Mouse (Mus musculus): ENCODE measurements at regions not wholly inside any gene's neighbourhood (a gene's known extent, or its start where the extent isn't known, plus 50 kb on each side); places are given as distances from the start of the nearest gene placed in this dataset.

- Histone ChIP-seq H3K27ac (peak overlapping the region; percentile 79), H3K4me1 (replicated peaks) (peaks cover 41% of the 10 kb centered on the region), H3K9me3 (no peaks in the 10 kb centered on the region), H3K4me3 (no peak overlapping the region), H3K36me3 (no peaks in the 10 kb centered on the region), H3K27me3 (ENCODE audit: insufficient read depth, poor library complexity, severe bottlenecking) (no peaks in the 10 kb centered on the region)
- DNase-seq (ENCODE audit: low spot score): no peak
- WGBS: 7% methylated on average over 8 of the region's 8 CpGs
Measured at GRCm38 (mm10) chr7:36133658-36134143, 330.9 kb upstream of the Zfp507 start.

DNA sequence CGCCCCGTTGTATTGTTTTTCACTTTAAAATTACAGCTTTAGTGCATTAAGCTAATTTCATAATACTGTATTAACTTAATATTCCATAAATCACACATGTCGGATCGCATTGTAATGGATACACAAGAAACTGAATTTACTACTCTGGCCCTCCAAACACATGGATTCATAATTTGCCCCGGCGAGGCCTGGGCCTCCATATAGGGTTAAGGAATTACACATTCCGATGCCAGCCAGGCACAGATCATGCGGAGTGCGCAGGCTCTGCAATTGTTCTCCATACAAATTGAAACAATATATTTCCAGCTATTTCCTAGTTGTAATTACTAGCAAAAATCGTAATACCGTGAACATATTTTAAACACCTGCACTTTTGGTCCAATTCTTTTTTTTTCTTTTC is 330.2 kb upstream of the Zfp507 start:
- Histone ChIP-seq H3K36me3 (no peaks in the 10 kb centered on the region), H3K9me3 (no peaks in the 10 kb centered on the region), H3K4me3 (no peak overlapping the region), H3K27me3 (ENCODE audit: insufficient read depth, poor library complexity, severe bottlenecking) (no peaks in the 10 kb centered on the region), H3K4me1 (replicated peaks) (peaks cover 41% of the 10 kb centered on the region), H3K27ac (no peak overlapping the region)
- DNase-seq (ENCODE audit: low spot score): no peak
- 88% methylated on average over 11 of the region's 11 CpGs for WGBS

DNA sequence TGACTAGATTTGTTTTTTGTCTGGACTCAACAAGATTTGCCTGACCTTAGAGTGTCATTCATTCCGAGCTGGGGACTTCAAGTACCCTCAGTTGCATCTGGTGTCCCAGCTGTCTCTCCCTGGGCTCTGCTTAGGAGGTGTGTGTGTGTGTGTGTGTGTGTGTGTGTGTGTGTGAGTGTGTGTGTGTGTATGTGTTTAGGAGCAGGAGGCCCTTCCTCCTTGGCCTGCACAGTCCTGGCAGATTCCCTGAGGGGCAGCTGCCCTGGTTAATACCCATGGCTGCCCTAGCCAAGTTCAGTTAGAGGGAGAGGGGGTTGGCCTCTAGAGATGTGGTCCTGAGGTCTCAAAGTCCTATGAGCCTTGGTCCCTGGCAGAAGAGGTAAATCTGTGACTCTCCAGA is 329.8 kb upstream of the Zfp507 start:
- DNase-seq (ENCODE audit: low spot score): no peak
- no peaks in the 10 kb centered on the region for H3K9me3 ChIP-seq
- no peak overlapping the region for H3K4me3 ChIP-seq
- no peaks in the 10 kb centered on the region for H3K27me3 ChIP-seq (ENCODE audit: insufficient read depth, poor library complexity, severe bottlenecking)
- H3K36me3 ChIP-seq: no peaks in the 10 kb centered on the region
- no peak overlapping the region; the same call in 1 of the 2 replicates for H3K27ac ChIP-seq
- 65% methylated on average over 1 of the region's 1 CpGs for WGBS
- H3K4me1 ChIP-seq (replicated peaks): peaks cover 41% of the 10 kb centered on the region

- 75% methylated on average over 4 of the region's 4 CpGs for WGBS
- no peaks in the 10 kb centered on the region for H3K9me3 ChIP-seq
- no peaks in the 10 kb centered on the region for H3K36me3 ChIP-seq
- H3K4me1 ChIP-seq (replicated peaks): no peaks in the 10 kb centered on the region
- DNase-seq (ENCODE audit: low spot score): no peak
- no peak overlapping the region for H3K4me3 ChIP-seq
- H3K27me3 ChIP-seq (ENCODE audit: insufficient read depth, poor library complexity, severe bottlenecking): no peaks in the 10 kb centered on the region
- H3K27ac ChIP-seq: no peak overlapping the region
Measured at GRCm38 (mm10) chr7:36097054-36097453, 294.3 kb upstream of the Zfp507 start.

DNA sequence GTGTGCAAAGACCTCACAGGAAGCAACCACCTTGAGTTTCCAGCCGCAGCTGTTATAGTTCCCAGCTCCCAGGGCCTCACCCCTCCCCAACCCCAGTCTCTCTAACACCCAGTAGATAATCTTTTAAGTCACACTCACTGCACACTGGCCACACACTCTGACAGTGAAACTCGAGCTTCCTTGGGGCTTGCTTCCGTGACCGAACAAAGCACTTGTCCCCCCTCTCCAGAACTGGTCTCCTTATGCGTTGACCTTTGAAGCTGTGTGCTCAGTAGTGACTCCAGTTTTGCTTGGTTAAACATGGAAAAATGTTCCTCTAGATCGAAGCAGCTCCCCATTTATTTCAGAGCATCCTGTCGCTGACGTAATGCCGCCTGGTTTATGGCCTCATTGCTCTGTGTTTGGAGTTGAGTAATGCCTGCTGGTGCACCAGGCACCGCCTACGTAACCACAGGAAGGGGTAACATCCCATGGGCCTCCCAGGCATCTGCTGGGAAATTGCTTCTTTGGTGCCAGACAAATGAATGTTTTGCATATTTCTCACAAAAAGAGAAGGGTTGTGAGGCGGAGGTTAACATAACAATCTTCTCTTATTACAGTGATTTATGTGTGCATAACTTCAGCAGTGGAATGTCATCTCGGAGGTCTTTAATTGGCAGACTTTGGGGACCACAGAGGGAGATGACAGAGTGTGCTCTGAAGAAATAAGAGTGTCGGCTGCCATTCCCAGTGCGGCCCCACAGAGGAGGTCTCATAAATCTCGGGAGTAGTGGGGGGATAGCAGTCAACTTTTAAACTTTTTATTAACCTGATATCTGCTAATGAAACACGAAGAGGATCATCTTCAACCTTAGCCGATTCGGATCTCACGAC is 292.7 kb upstream of the Zfp507 start:
- no peak for DNase-seq (ENCODE audit: low spot score)
- Histone ChIP-seq H3K9me3 (no peaks in the 10 kb centered on the region), H3K4me1 (replicated peaks) (peaks cover 4% of the 10 kb centered on the region; the same call in 1 of the 2 replicates), H3K27ac (no peak overlapping the region), H3K4me3 (no peak overlapping the region), H3K36me3 (no peaks in the 10 kb centered on the region), H3K27me3 (ENCODE audit: insufficient read depth, poor library complexity, severe bottlenecking) (no peaks in the 10 kb centered on the region)
- WGBS: 76% methylated on average over 20 of the region's 20 CpGs

DNA sequence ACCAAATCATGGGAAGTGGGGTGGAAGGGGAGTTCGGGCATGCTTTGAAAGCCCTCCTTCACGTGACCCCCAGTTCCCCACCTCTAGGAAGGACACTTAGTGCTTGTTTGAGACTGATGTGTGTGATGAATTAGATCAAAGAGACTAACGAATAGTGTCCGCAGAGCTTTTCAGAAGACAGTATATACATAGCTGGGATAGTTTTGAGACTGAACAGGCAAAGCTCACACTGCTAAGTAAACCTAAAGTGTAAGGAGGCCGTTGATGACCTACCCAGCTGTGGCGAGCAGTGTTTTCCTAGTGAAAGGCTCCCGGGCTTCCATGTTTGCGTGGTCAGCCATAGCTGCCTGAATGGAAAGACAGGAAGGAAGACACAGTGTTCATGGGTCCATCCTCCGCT is 288.3 kb upstream of the Zfp507 start:
- no peak for DNase-seq (ENCODE audit: low spot score)
- 84% methylated on average over 9 of the region's 9 CpGs for WGBS
- no peak overlapping the region for H3K27ac ChIP-seq
- no peaks in the 10 kb centered on the region for H3K9me3 ChIP-seq
- peaks cover 9% of the 10 kb centered on the region; the same call in 1 of the 2 replicates for H3K4me1 ChIP-seq (replicated peaks)
- no peaks in the 10 kb centered on the region for H3K36me3 ChIP-seq
- H3K4me3 ChIP-seq: no peak overlapping the region
- no peaks in the 10 kb centered on the region for H3K27me3 ChIP-seq (ENCODE audit: insufficient read depth, poor library complexity, severe bottlenecking)

DNA sequence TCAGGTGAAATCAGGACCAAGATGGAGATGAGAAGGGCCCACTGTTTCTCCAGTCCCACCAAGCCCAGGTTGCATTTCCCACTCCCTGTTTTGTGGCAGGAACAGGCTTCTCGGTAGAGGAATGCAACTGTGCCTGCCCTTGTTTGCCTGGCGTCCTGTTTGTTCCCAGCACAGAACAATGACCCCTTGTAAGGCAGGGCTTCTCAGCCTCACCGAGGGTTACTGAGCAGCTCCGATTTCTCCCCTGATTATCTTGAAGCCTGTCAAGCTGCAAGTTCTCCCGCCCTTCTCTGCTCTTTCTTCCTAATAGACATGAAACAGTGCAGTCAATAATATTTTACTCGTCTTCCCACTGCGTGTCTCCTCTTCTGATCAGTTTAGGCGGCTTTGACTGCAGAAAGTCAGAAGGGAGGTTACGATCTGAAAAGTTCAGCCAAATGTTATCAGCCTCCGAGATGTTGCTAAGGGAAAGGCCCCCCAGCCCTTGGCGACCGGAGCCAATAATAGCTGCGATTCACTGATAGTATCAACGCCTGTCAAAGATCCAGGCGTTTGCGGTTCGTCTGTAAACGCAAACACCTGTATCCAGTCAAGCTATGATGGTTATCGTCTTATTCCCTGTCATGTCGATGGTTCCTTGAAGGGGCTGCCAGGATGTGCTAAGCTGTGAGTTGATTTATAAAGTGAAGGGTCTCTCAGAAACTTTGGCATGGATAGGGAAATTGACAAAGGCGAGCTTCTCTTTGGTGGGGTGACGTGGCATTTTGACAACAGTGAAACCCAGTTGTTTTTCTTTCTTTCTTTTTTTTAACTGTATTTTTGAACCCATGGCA is 287.7 kb upstream of the Zfp507 start:
- Histone ChIP-seq H3K9me3 (no peaks in the 10 kb centered on the region), H3K27ac (peak overlapping the region; percentile 50; the same call in 1 of the 2 replicates), H3K27me3 (ENCODE audit: insufficient read depth, poor library complexity, severe bottlenecking) (no peaks in the 10 kb centered on the region), H3K4me3 (no peak overlapping the region), H3K36me3 (no peaks in the 10 kb centered on the region), H3K4me1 (replicated peaks) (peaks cover 14% of the 10 kb centered on the region; the same call in 1 of the 2 replicates)
- WGBS: 62% methylated on average over 22 of the region's 22 CpGs
- peak; percentile 34 for DNase-seq (ENCODE audit: low spot score)

GRCm38 (mm10) chr7:36087598-36087997 is 284.8 kb upstream of the Zfp507 start:
- no peaks in the 10 kb centered on the region for H3K36me3 ChIP-seq
- no peak for DNase-seq (ENCODE audit: low spot score)
- H3K4me1 ChIP-seq (replicated peaks): peaks cover 15% of the 10 kb centered on the region; the same call in 1 of the 2 replicates
- no peaks in the 10 kb centered on the region for H3K27me3 ChIP-seq (ENCODE audit: insufficient read depth, poor library complexity, severe bottlenecking)
- 90% methylated on average over 6 of the region's 6 CpGs for WGBS
- no peaks in the 10 kb centered on the region for H3K9me3 ChIP-seq
- no peak overlapping the region for H3K4me3 ChIP-seq
- no peak overlapping the region for H3K27ac ChIP-seq

- no peak overlapping the region for H3K27ac ChIP-seq
Measured at GRCm38 (mm10) chr7:36078666-36079065, 275.9 kb upstream of the Zfp507 start.

GRCm38 (mm10) chr7:36078089-36078654 is 275.4 kb upstream of the Zfp507 start:
- WGBS: 78% methylated on average over 11 of the region's 11 CpGs
- H3K36me3 ChIP-seq: no peaks in the 10 kb centered on the region
- no peak for DNase-seq (ENCODE audit: low spot score)
- no peaks in the 10 kb centered on the region for H3K9me3 ChIP-seq
- no peak overlapping the region for H3K4me3 ChIP-seq
- H3K27me3 ChIP-seq (ENCODE audit: insufficient read depth, poor library complexity, severe bottlenecking): peaks cover 5% of the 10 kb centered on the region; the same call in 1 of the 2 replicates
- no peak overlapping the region for H3K27ac ChIP-seq
- H3K4me1 ChIP-seq (replicated peaks): peaks cover 41% of the 10 kb centered on the region

More at GRCm38 (mm10) chr7:36078666-36079065, 275.9 kb upstream of the Zfp507 start:
- no peaks in the 10 kb centered on the region; the same call in 1 of the 2 replicates for H3K27me3 ChIP-seq (ENCODE audit: insufficient read depth, poor library complexity, severe bottlenecking)
- no peak for DNase-seq (ENCODE audit: low spot score)
- no peak overlapping the region for H3K4me3 ChIP-seq
- 65% methylated on average over 6 of the region's 6 CpGs for WGBS
- H3K4me1 ChIP-seq (replicated peaks): peaks cover 37% of the 10 kb centered on the region
- no peaks in the 10 kb centered on the region for H3K9me3 ChIP-seq
- no peaks in the 10 kb centered on the region for H3K36me3 ChIP-seq

- no peaks in the 10 kb centered on the region for H3K9me3 ChIP-seq
- WGBS: 76% methylated on average over 2 of the region's 2 CpGs
- H3K4me1 ChIP-seq (replicated peaks): peaks cover 43% of the 10 kb centered on the region
- H3K27me3 ChIP-seq (ENCODE audit: insufficient read depth, poor library complexity, severe bottlenecking): peaks cover 13% of the 10 kb centered on the region; the same call in 1 of the 2 replicates
- H3K36me3 ChIP-seq: no peaks in the 10 kb centered on the region
- H3K4me3 ChIP-seq: no peak overlapping the region
- DNase-seq (ENCODE audit: low spot score): no peak
- no peak overlapping the region for H3K27ac ChIP-seq
Measured at GRCm38 (mm10) chr7:36077271-36077670, 274.5 kb upstream of the Zfp507 start.

DNA sequence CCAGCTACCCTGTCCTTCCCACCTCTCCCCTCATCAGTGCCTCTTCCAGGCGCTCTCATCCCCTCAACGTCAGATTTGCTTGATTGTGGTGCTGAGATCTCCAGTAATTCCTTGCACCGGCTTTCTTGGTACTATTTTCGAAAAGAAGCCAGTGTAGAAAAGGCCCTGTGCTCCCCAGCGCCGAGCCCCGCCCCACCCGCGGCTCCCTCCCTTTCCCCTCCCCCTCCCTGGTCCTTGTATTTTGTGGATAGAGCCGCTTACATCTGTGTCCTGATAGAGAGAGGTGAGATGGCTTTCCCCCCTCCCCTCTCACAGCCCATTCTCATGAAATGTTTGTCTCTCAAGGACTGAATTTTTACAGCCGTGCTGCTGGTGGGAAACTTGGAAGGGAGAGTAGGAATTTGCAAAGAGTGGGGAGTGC is 273.2 kb upstream of the Zfp507 start:
- 3% methylated on average over 11 of the region's 11 CpGs for WGBS
- DNase-seq (ENCODE audit: low spot score): peak; percentile 44

More for the DNA sequence above, 273.2 kb upstream of the Zfp507 start:
- peaks cover 16% of the 10 kb centered on the region; the same call in 1 of the 2 replicates for H3K27me3 ChIP-seq (ENCODE audit: insufficient read depth, poor library complexity, severe bottlenecking)
- H3K27ac ChIP-seq: peak overlapping the region; percentile 75
- peaks cover 47% of the 10 kb centered on the region for H3K4me1 ChIP-seq (replicated peaks)
- no peaks in the 10 kb centered on the region for H3K9me3 ChIP-seq
- H3K36me3 ChIP-seq: no peaks in the 10 kb centered on the region
- peak overlapping the region; percentile 37 for H3K4me3 ChIP-seq

Data from hindbrain, embryonic 10.5 days (tissue).